Mouse (Mus musculus) hindbrain, embryonic 14.5 days (tissue): ENCODE measurements around the gene Mov10. TPM values are rescaled to one million over a fixed set of nuclear protein-coding genes. Genes with fewer than 3 reads are reported as not detected.
"Not testable (repeated sequence)": the region's sequence is repeated elsewhere in the genome, so short reads cannot be mapped to it uniquely, and the experiment has no call there.

ENCODE experiments used
- ATAC-seq: fragments of 200-750 bp; cut with Nextera tagmentation; 2 replicates; pipeline ENCODE4 v1.8.0; 2017; ENCODE audit warnings: moderate number of reproducible peaks, mild to moderate bottlenecking, moderate TSS enrichment, moderate library complexity; ENCODE audit not compliant: low FRiP score
- DNase-seq: peaks from one replicate; pipeline ENCODE4 v3.0.0-alpha.2; 2015; ENCODE audit warnings: low spot score
- H3K27ac ChIP-seq: fragments of 300-500 bp; sonication (generic); 2 replicates; pipeline ENCODE4 v1.5.1; 2014; ENCODE audit warnings: mild to moderate bottlenecking, moderate library complexity
- H3K27me3 ChIP-seq: fragments of 300-500 bp; sonication (generic); 2 replicates; pipeline ENCODE4 v1.6.1; 2014; ENCODE audit warnings: mild to moderate bottlenecking, low read length, mixed read lengths; ENCODE audit not compliant: control insufficient read depth, insufficient read depth
- H3K36me3 ChIP-seq: fragments of 300-500 bp; sonication (generic); replicated peaks from 2 replicates; pipeline ENCODE4 v1.6.1; 2014; ENCODE audit not compliant: control insufficient read depth, insufficient read depth
- H3K4me1 ChIP-seq: fragments of 300-500 bp; sonication (generic); replicated peaks from 2 replicates; pipeline ENCODE4 v1.6.1; 2014; ENCODE audit warnings: antibody characterized with exemption, low read length, mixed read lengths; ENCODE audit not compliant: control insufficient read depth, insufficient read depth
- H3K4me2 ChIP-seq: fragments of 300-500 bp; sonication (generic); replicated peaks from 2 replicates; pipeline ENCODE4 v1.6.1; 2014; ENCODE audit warnings: mild to moderate bottlenecking, moderate library complexity
- H3K4me3 ChIP-seq: fragments of 300-500 bp; sonication (generic); replicated peaks from 2 replicates; pipeline ENCODE4 v1.5.1; 2014; ENCODE audit warnings: mild to moderate bottlenecking, low read length
- H3K9ac ChIP-seq: fragments of 300-500 bp; sonication (generic); 2 replicates; pipeline ENCODE4 v1.6.1; 2014
- H3K9me3 ChIP-seq: fragments of 300-500 bp; sonication (generic); 2 replicates; pipeline ENCODE4 v1.6.1; 2016; ENCODE audit warnings: low read length; ENCODE audit not compliant: control insufficient read depth
- WGBS: fragments of 180-500 bp; shearing (Covaris S2); extraction: QIAGEN DNeasy Blood & Tissue Kit; methylation state at CpG from one replicate; pipeline ENCODE4 v1.1.7; 2014; 5-methylcytosine and 5-hydroxymethylcytosine counted together
- polyA plus RNA-seq: library from polyadenylated mRNA; unstranded; fragments of >200 nt; fragmentation: Nextera tagmentation; extraction: Ambion mirVana; gene quantifications from 2 replicates; pipeline ENCODE4 v1.2.1, GENCODE M21; 2014

The Mov10 gene
- polyA plus RNA-seq, 1 experiment from 2014 or later: 7.8 TPM

- Histone ChIP-seq H3K27me3 (no peaks in the 10 kb centered on the region), H3K9ac (no peak overlapping the region), H3K9me3 (no peaks in the 10 kb centered on the region), H3K27ac (no peak overlapping the region), H3K36me3 (no peaks in the 10 kb centered on the region), H3K4me3 (no peak overlapping the region), H3K4me2 (no peak overlapping the region), H3K4me1 (peaks cover 5% of the 10 kb centered on the region; the same call in 1 of the 2 replicates)
- DNase-seq (no peak), ATAC-seq (no peak)
- WGBS: 100% methylated on average over 1 of the region's 1 CpGs
These were observed 3.6 kb downstream of the Mov10 start for GRCm38 (mm10) chr3:104814746-104815145.

GRCm38 (mm10) chr3:104813227-104813626, 5.1 kb downstream of the Mov10 start:
- not testable (repeated sequence) for H3K27ac ChIP-seq, DNase-seq, H3K9me3 ChIP-seq, H3K4me2 ChIP-seq, H3K9ac ChIP-seq, H3K4me3 ChIP-seq, H3K36me3 ChIP-seq, H3K27me3 ChIP-seq, ATAC-seq, H3K4me1 ChIP-seq
- 93% methylated on average over 6 of the region's 7 CpGs for WGBS

GRCm38 (mm10) chr3:104812254-104812653, 6.1 kb downstream of the Mov10 start:
- Histone ChIP-seq H3K4me1 (peaks cover 3% of the 10 kb centered on the region; the same call in 1 of the 2 replicates), H3K9ac (no peak overlapping the region), H3K27ac (no peak overlapping the region), H3K27me3 (no peaks in the 10 kb centered on the region), H3K4me3 (no peak overlapping the region), H3K4me2 (no peak overlapping the region), H3K36me3 (no peaks in the 10 kb centered on the region), H3K9me3 (no peaks in the 10 kb centered on the region)
- WGBS: 90% methylated on average over 4 of the region's 4 CpGs
- no peak for DNase-seq
- no peak for ATAC-seq

DNA sequence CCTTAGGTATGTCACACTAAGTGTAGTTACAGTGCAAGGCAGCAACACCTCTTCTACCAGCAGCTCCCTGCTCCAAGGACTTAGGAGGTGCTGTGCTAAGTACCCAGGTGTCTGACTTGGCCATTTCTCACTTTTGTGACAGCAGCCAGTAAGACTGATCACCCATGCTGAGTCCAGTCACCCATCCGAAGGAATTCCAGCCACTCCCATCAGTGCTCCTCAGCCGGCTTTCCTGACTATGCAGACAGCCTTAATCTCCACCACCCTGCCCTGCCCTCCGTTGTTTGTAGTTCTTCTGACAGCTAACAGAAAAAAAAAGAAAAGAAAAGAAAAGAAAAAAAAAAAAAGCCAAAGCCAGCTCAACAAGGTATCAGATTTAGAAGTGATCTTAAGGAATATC, 6.6 kb downstream of the Mov10 start:
- Histone ChIP-seq H3K9ac (no peak overlapping the region), H3K9me3 (no peaks in the 10 kb centered on the region), H3K27ac (no peak overlapping the region), H3K27me3 (no peaks in the 10 kb centered on the region), H3K36me3 (no peaks in the 10 kb centered on the region), H3K4me2 (no peak overlapping the region), H3K4me1 (no peaks in the 10 kb centered on the region), H3K4me3 (no peak overlapping the region)
- DNase-seq: no peak
- no peak for ATAC-seq
- 45% methylated on average over 3 of the region's 3 CpGs for WGBS

GRCm38 (mm10) chr3:104805539-104805938, 12.8 kb downstream of the Mov10 start:
- 88% methylated on average over 9 of the region's 9 CpGs for WGBS
- DNase-seq (no peak), ATAC-seq (no peak)
- Histone ChIP-seq H3K27ac (no peak overlapping the region), H3K9ac (no peak overlapping the region), H3K4me1 (no peaks in the 10 kb centered on the region), H3K36me3 (no peaks in the 10 kb centered on the region; the same call in 1 of the 2 replicates), H3K4me2 (no peak overlapping the region), H3K9me3 (no peaks in the 10 kb centered on the region), H3K4me3 (no peak overlapping the region), H3K27me3 (no peaks in the 10 kb centered on the region)

DNA sequence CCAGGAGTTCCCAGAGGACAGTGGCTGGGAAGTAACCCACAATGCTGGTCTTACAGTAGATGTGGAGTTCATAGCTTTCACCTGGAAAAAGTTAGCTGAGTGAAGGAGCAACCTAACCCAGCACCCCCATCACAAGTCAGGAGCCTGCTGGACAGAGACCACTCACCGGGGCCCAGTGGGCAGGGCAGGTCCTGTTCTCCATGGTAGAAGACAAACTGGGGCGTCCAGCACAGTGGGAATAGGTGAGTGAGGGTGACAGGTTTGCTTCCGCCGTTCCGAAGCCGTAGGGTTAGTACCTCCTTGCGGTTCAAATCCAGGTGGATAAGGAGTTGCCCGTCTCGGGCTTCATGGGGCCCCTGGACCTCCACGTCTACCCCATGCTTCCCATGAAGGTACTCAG, 14.1 kb downstream of the Mov10 start:
- Histone ChIP-seq H3K4me3 (no peak overlapping the region), H3K9ac (no peak overlapping the region), H3K27me3 (no peaks in the 10 kb centered on the region), H3K9me3 (no peaks in the 10 kb centered on the region), H3K36me3 (no peaks in the 10 kb centered on the region; the same call in 1 of the 2 replicates), H3K27ac (no peak overlapping the region), H3K4me1 (no peaks in the 10 kb centered on the region), H3K4me2 (no peak overlapping the region)
- ATAC-seq (no peak), DNase-seq (no peak)
- WGBS: 90% methylated on average over 10 of the region's 10 CpGs

GRCm38 (mm10) chr3:104801481-104801880, 16.9 kb downstream of the Mov10 start:
- Histone ChIP-seq H3K4me3 (no peak overlapping the region), H3K27me3 (no peaks in the 10 kb centered on the region), H3K9me3 (no peaks in the 10 kb centered on the region), H3K36me3 (no peaks in the 10 kb centered on the region; the same call in 1 of the 2 replicates), H3K4me2 (no peak overlapping the region), H3K27ac (no peak overlapping the region), H3K4me1 (no peaks in the 10 kb centered on the region), H3K9ac (no peak overlapping the region)
- WGBS: 83% methylated on average over 6 of the region's 6 CpGs
- no peak for DNase-seq
- ATAC-seq: no peak

- Histone ChIP-seq H3K27me3 (no peaks in the 10 kb centered on the region), H3K27ac (no peak overlapping the region), H3K9me3 (no peaks in the 10 kb centered on the region), H3K9ac (no peak overlapping the region), H3K4me1 (no peaks in the 10 kb centered on the region), H3K36me3 (no peaks in the 10 kb centered on the region; the same call in 1 of the 2 replicates), H3K4me3 (no peak overlapping the region), H3K4me2 (no peak overlapping the region)
- no peak for ATAC-seq
- 94% methylated on average over 11 of the region's 11 CpGs for WGBS
- no peak for DNase-seq
These were observed 17.7 kb downstream of the Mov10 start for GRCm38 (mm10) chr3:104800681-104801080.

- no peaks in the 10 kb centered on the region; the same call in 1 of the 2 replicates for H3K4me1 ChIP-seq
- no peak overlapping the region for H3K4me2 ChIP-seq
- H3K9me3 ChIP-seq: no peaks in the 10 kb centered on the region
- no peak overlapping the region for H3K27ac ChIP-seq
- no peak overlapping the region for H3K4me3 ChIP-seq
- H3K9ac ChIP-seq: no peak overlapping the region
- no peak for DNase-seq
- no peak for ATAC-seq
- H3K27me3 ChIP-seq: no peaks in the 10 kb centered on the region
- no peaks in the 10 kb centered on the region for H3K36me3 ChIP-seq
- 89% methylated on average over 15 of the region's 15 CpGs for WGBS
These were observed 21.8 kb downstream of the Mov10 start for GRCm38 (mm10) chr3:104796430-104797082.
